Mouse (Mus musculus): ENCODE results near the gene Tspo. TPM values are rescaled to one million over a fixed set of nuclear protein-coding genes. Genes with fewer than 3 reads are reported as not detected.

The Tspo gene
- polyA plus RNA-seq, 1 experiment = 584 TPM

DNA sequence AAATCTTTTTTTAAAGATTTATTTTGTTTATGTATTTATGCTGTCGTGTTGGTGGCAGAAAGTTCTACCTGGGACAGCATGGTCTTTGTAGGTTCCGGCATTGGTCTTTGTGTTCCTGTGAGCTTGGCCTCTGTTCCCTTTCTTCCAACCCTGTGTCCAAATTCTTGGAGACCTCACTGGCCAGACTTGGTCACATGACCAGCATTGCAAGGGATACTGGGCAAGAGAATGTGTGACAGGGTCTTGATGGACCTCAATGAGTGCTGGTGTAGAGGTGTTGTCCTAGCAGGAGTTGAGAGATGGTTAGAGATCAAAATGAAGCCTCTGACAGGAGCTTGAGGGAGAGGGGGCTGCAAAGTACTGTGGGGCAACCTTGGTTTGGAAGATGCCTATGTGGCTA lies 24.5 kb upstream of the Tspo start:
- Histone ChIP-seq H3K27me3 (ENCODE audit: control insufficient read depth, insufficient read depth, low read length) (no peaks in the 10 kb centered on the region), H3K4me3 (ENCODE audit: control insufficient read depth, insufficient read depth, low read length) (no peak overlapping the region), H3K27ac (ENCODE audit: control insufficient read depth, insufficient read depth, low read length) (no peak overlapping the region), H3K4me1 (replicated peaks; ENCODE audit: control insufficient read depth, insufficient read depth, low read length) (no peaks in the 10 kb centered on the region), H3K36me3 (ENCODE audit: control insufficient read depth, insufficient read depth, low read length) (no peaks in the 10 kb centered on the region)
- no peak for TF ChIP-seq CTCF (IDR thresholded peaks at IDR 0.05; ENCODE audit: borderline replicate concordance, control insufficient read depth, extremely low read depth, insufficient read depth, low read length, poor library complexity)
- no peak for TF ChIP-seq POLR2A (IDR thresholded peaks at IDR 0.05; ENCODE audit: control insufficient read depth, extremely low read depth, insufficient read depth, low read length, poor library complexity)
- WGBS = 100% methylated on average over 2 of the region's 2 CpGs
- no peak for DNase-seq

DNA sequence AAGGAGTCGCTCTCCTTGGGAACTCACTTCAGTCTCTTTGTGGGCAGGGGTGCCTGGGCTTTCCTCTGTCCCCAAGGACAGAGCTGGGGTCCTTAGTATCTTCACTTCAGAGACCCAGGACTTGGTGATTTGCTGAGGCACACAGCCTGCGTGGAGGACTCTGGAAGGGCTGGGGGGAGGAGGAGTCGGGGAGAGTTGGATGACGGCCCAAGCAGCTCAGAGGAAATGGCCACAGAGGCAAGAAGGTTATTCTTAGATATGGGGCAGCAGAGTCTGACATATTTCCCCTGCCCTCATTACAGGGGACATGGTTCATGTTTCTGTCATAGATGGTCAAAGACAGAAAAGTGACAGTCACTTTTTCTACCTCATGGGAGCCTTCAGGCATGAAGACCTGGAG lies 23.5 kb upstream of the Tspo start:
- TF ChIP-seq CTCF (IDR thresholded peaks at IDR 0.05; ENCODE audit: borderline replicate concordance, control insufficient read depth, extremely low read depth, insufficient read depth, low read length, poor library complexity) = no peak
- no peak for TF ChIP-seq POLR2A (IDR thresholded peaks at IDR 0.05; ENCODE audit: control insufficient read depth, extremely low read depth, insufficient read depth, low read length, poor library complexity)
- Histone ChIP-seq H3K27ac (ENCODE audit: control insufficient read depth, insufficient read depth, low read length) (no peak overlapping the region), H3K4me3 (ENCODE audit: control insufficient read depth, insufficient read depth, low read length) (no peak overlapping the region), H3K27me3 (ENCODE audit: control insufficient read depth, insufficient read depth, low read length) (no peaks in the 10 kb centered on the region), H3K36me3 (ENCODE audit: control insufficient read depth, insufficient read depth, low read length) (no peaks in the 10 kb centered on the region), H3K4me1 (replicated peaks; ENCODE audit: control insufficient read depth, insufficient read depth, low read length) (no peaks in the 10 kb centered on the region)
- no peak for DNase-seq
- 45% methylated on average over 4 of the region's 4 CpGs for WGBS

DNA sequence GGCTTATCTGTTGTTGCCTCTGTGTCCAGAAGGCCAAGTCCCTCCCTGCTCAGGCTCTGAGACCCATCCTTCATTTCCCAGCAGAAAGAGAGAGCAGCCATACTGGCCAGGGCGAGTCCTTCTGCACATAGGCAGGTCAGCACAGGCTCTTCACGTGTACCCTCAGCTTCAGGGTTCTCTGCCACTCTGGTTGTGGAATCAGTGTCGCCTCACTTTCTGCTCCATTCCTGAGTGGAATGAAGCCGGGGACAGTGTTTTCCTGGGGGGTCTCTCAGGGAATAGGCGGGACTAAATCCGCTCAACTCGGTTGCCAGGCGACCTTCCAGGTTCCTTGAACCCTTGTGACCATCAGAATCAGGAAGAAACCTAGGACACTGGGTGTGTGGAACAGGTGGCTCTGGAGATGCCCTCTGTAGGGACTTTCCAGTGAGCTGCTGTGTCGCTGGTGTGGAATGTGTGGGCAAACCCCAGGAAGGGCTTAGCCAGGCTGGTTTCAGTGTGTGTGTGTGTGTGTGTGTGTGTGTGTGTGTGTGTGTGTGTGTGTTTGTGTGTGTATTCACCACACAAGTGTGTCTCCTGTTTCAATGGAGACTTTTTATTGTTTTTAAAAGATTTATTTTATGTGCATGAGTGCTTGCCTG lies 21.6 kb upstream of the Tspo start:
- no peaks in the 10 kb centered on the region for H3K4me1 ChIP-seq (replicated peaks; ENCODE audit: control insufficient read depth, insufficient read depth, low read length)
- WGBS = 81% methylated on average over 9 of the region's 9 CpGs
- H3K36me3 ChIP-seq (ENCODE audit: control insufficient read depth, insufficient read depth, low read length) = peaks cover 1% of the 10 kb centered on the region; the same call in 1 of the 2 replicates
- no peak overlapping the region for H3K4me3 ChIP-seq (ENCODE audit: control insufficient read depth, insufficient read depth, low read length)
- TF ChIP-seq POLR2A (IDR thresholded peaks at IDR 0.05; ENCODE audit: control insufficient read depth, extremely low read depth, insufficient read depth, low read length, poor library complexity) (no peak), CTCF (IDR thresholded peaks at IDR 0.05; ENCODE audit: borderline replicate concordance, control insufficient read depth, extremely low read depth, insufficient read depth, low read length, poor library complexity) (no peak)
- DNase-seq = no peak
- H3K27ac ChIP-seq (ENCODE audit: control insufficient read depth, insufficient read depth, low read length) = no peak overlapping the region; the same call in 1 of the 2 replicates
- no peaks in the 10 kb centered on the region for H3K27me3 ChIP-seq (ENCODE audit: control insufficient read depth, insufficient read depth, low read length)

DNA sequence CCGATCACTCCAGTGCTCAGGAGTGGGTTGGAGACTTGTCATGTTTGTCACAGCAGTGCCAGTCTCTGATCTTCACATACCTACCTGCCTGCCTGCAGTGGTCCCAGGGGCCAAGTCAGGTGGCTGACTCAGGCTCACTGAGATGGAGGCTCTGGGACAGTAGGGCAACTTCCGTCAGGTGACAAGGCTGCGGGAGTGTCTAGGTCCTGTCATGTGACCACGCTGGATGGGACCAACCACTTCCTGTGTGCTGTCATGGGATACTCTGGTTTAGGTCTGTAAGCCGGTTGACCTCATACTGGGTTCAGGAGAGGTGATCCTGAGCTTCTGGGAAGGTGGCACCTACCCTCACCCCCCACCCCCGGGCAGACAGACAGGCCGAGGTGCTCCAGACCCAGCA lies 17.4 kb upstream of the Tspo start:
- DNase-seq = no peak
- no peak overlapping the region for H3K4me3 ChIP-seq (ENCODE audit: control insufficient read depth, insufficient read depth, low read length)
- WGBS = 84% methylated on average over 7 of the region's 7 CpGs
- no peaks in the 10 kb centered on the region for H3K27me3 ChIP-seq (ENCODE audit: control insufficient read depth, insufficient read depth, low read length)
- no peak for TF ChIP-seq POLR2A (IDR thresholded peaks at IDR 0.05; ENCODE audit: control insufficient read depth, extremely low read depth, insufficient read depth, low read length, poor library complexity)
- no peak for TF ChIP-seq CTCF (IDR thresholded peaks at IDR 0.05; ENCODE audit: borderline replicate concordance, control insufficient read depth, extremely low read depth, insufficient read depth, low read length, poor library complexity)
- peaks cover 18% of the 10 kb centered on the region for H3K36me3 ChIP-seq (ENCODE audit: control insufficient read depth, insufficient read depth, low read length)
- no peaks in the 10 kb centered on the region for H3K4me1 ChIP-seq (replicated peaks; ENCODE audit: control insufficient read depth, insufficient read depth, low read length)
- H3K27ac ChIP-seq (ENCODE audit: control insufficient read depth, insufficient read depth, low read length) = no peak overlapping the region

DNA sequence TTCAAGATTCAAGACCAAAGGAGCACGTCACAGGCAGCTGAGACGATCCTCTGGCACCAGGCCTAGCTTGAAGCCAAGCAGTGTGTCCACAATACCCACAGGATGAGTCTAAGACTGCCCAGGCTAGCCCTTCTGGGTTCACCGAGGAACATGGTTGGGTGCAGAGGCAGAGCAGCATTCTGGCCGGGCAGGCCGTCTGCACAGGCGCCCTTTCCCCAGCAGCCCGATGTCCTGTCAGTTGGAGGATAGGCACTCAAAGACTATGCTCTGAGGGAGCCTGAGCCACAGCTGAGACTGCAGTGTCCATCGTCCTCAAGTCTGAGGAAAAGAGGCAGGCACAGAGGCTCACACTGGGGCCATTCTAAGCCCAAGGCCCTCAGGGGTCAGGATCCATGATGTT lies 16.2 kb upstream of the Tspo start:
- Histone ChIP-seq H3K27ac (ENCODE audit: control insufficient read depth, insufficient read depth, low read length) (no peak overlapping the region), H3K4me1 (replicated peaks; ENCODE audit: control insufficient read depth, insufficient read depth, low read length) (no peaks in the 10 kb centered on the region), H3K36me3 (ENCODE audit: control insufficient read depth, insufficient read depth, low read length) (peaks cover 18% of the 10 kb centered on the region), H3K4me3 (ENCODE audit: control insufficient read depth, insufficient read depth, low read length) (no peak overlapping the region), H3K27me3 (ENCODE audit: control insufficient read depth, insufficient read depth, low read length) (no peaks in the 10 kb centered on the region)
- TF ChIP-seq POLR2A (IDR thresholded peaks at IDR 0.05; ENCODE audit: control insufficient read depth, extremely low read depth, insufficient read depth, low read length, poor library complexity) = no peak
- no peak for TF ChIP-seq CTCF (IDR thresholded peaks at IDR 0.05; ENCODE audit: borderline replicate concordance, control insufficient read depth, extremely low read depth, insufficient read depth, low read length, poor library complexity)
- WGBS = 95% methylated on average over 8 of the region's 8 CpGs
- DNase-seq = no peak

DNA sequence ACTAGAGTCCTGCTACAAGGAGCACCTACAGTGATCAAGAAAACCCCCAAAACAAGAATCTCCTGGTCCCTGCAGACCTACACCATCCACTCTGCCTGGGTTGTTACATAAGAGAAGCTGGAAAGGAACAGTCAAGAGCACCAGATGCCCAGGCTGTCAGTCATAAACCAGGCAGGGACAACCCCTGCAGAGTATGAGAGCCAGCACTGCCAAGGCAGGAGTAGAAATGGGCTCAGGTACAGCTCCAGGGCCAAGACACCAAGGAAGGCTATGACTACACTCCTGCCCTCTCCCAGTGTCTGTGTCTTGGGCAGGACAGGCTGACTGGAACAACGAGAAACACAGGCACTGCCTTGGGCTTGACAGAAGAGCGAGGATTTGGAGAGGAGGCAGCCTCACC lies 13.3 kb upstream of the Tspo start:
- Histone ChIP-seq H3K36me3 (ENCODE audit: control insufficient read depth, insufficient read depth, low read length) (peaks cover 18% of the 10 kb centered on the region), H3K27me3 (ENCODE audit: control insufficient read depth, insufficient read depth, low read length) (no peaks in the 10 kb centered on the region), H3K27ac (ENCODE audit: control insufficient read depth, insufficient read depth, low read length) (no peak overlapping the region), H3K4me3 (ENCODE audit: control insufficient read depth, insufficient read depth, low read length) (no peak overlapping the region), H3K4me1 (replicated peaks; ENCODE audit: control insufficient read depth, insufficient read depth, low read length) (no peaks in the 10 kb centered on the region)
- DNase-seq = no peak
- TF ChIP-seq CTCF (IDR thresholded peaks at IDR 0.05; ENCODE audit: borderline replicate concordance, control insufficient read depth, extremely low read depth, insufficient read depth, low read length, poor library complexity) (no peak), POLR2A (IDR thresholded peaks at IDR 0.05; ENCODE audit: control insufficient read depth, extremely low read depth, insufficient read depth, low read length, poor library complexity) (no peak)
- 96% methylated on average over 2 of the region's 2 CpGs for WGBS

DNA sequence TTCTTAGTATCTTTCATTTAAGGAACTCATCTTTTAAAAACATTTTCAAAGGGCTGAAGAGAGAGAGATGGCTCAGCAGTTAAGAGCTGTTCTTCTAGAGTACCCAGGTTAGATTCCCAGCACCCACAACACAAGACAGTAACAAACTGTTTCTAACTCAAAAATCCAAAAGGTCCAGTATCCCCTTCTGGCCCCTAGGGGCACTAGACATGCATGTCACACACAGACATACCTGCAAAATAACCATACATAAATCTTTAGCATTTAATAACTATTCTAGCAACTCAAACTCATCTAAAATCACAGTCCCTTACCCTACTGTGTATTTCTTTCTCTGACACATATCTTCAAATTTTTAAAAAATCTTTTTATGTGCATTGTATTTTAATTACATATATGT lies 9.6 kb upstream of the Tspo start:
- H3K27me3 ChIP-seq (ENCODE audit: control insufficient read depth, insufficient read depth, low read length) = no peaks in the 10 kb centered on the region
- no peak overlapping the region for H3K27ac ChIP-seq (ENCODE audit: control insufficient read depth, insufficient read depth, low read length)
- H3K36me3 ChIP-seq (ENCODE audit: control insufficient read depth, insufficient read depth, low read length) = peaks cover 5% of the 10 kb centered on the region
- peaks cover 3% of the 10 kb centered on the region for H3K4me1 ChIP-seq (replicated peaks; ENCODE audit: control insufficient read depth, insufficient read depth, low read length)
- no peak for TF ChIP-seq POLR2A (IDR thresholded peaks at IDR 0.05; ENCODE audit: control insufficient read depth, extremely low read depth, insufficient read depth, low read length, poor library complexity)
- DNase-seq = no peak
- H3K4me3 ChIP-seq (ENCODE audit: control insufficient read depth, insufficient read depth, low read length) = no peak overlapping the region
